Mouse (Mus musculus) ES-Bruce4 (cell line): Measurements from ENCODE around the gene Smlr1.

ENCODE experiments used
- CTCF ChIP-seq: IDR thresholded peaks from one replicate; pipeline ENCODE4 v1.8.1; 2011; ENCODE audit warnings: low read depth, low read length
- EP300 ChIP-seq: IDR thresholded peaks from 2 replicates; pipeline ENCODE4 v1.6.1; 2011; ENCODE audit warnings: low read depth, low read length; ENCODE audit not compliant: insufficient read depth

DNA sequence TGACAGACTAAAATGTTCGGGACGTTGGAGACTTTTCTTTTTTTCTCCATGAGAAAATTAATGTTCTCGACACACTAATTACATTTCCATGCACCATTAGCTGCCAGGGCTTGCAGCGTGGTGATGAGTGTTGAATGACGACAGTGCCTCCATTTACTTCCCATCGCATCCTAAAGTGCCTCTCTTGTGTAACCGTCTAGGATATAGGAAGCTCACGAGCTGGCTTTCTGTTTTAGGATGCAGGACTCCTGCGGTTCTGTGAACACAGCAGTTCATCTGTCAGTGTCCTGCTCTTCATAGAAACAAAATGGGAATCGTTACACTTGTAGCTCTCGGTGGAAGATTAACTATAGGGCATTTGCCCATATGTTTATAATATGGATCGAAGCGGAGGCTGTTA lies 4.7 kb downstream of the Smlr1 start:
- TF ChIP-seq EP300 (no peak), CTCF (no peak)
